Mouse (Mus musculus) MEL (cell line): ENCODE data around the gene Rpl3. TPM values are rescaled to one million over a fixed set of nuclear protein-coding genes. Genes with fewer than 3 reads are reported as not detected.
A peak's percentile ranks its signal among the peaks of the same experiment; 100 is the strongest.

Experiments
- DNase-seq: peaks from one replicate; pipeline ENCODE4 v3.0.0; 2011; ENCODE audit warnings: low read depth, low spot score
- H3K27ac ChIP-seq: 2 replicates; pipeline ENCODE4 v1.5.1; 2012; ENCODE audit warnings: low read depth, mild to moderate bottlenecking, control low read depth, low read length, moderate library complexity; ENCODE audit not compliant: control insufficient read depth
- H3K27me3 ChIP-seq, 2 experiments: fragments of 150-350 bp in 1 of 2; sonication (generic) in 1 of 2; 2 replicates each; pipeline ENCODE4 v1.6.1; 2012; ENCODE audit warnings: low read length in 2 of 2, mild to moderate bottlenecking in 2 of 2, improper control_type of control experiment in 1 of 2, moderate library complexity in 1 of 2; ENCODE audit not compliant: insufficient read depth in 2 of 2, control insufficient read depth in 1 of 2
- H3K36me3 ChIP-seq, 2 experiments: 2 replicates each; pipeline ENCODE4 v1.6.1; 2012 to 2014; ENCODE audit warnings: low read length in 2 of 2, improper control_type of control experiment in 1 of 2, inconsistent platforms in 1 of 2, mild to moderate bottlenecking in 1 of 2; ENCODE audit not compliant: insufficient read depth in 2 of 2, control insufficient read depth in 1 of 2
- H3K4me1 ChIP-seq, 2 experiments: fragments of 150-350 bp in 1 of 2; sonication (generic) in 1 of 2; 2 replicates each; pipeline ENCODE4 v1.6.1; 2012; ENCODE audit warnings: low read length in 2 of 2, improper control_type of control experiment in 1 of 2, mild to moderate bottlenecking in 1 of 2; ENCODE audit not compliant: insufficient read depth in 2 of 2, control insufficient read depth in 1 of 2
- H3K4me3 ChIP-seq, 2 experiments: fragments of 150-350 bp in 1 of 2; sonication (generic) in 1 of 2; 2 replicates each; pipeline ENCODE4 v1.5.1; 2012; ENCODE audit warnings: low read depth in 2 of 2, low read length in 2 of 2, mild to moderate bottlenecking in 2 of 2, moderate library complexity in 2 of 2, control low read depth in 1 of 2, improper control_type of control experiment in 1 of 2; ENCODE audit not compliant: control insufficient read depth in 1 of 2, insufficient read depth in 1 of 2
- H3K79me2 ChIP-seq: 2 replicates; pipeline ENCODE4 v1.6.1; 2012; ENCODE audit warnings: mild to moderate bottlenecking, low read length, moderate library complexity; ENCODE audit not compliant: control insufficient read depth, poor library complexity, insufficient read depth
- H3K9ac ChIP-seq: 2 replicates; pipeline ENCODE4 v1.6.1; 2012; ENCODE audit warnings: low read depth, mild to moderate bottlenecking, control low read depth, low read length, moderate library complexity; ENCODE audit not compliant: control insufficient read depth, poor library complexity, severe bottlenecking
- H3K9me3 ChIP-seq: fragments of 150-350 bp; sonication (generic); replicated peaks from 2 replicates; pipeline ENCODE4 v1.6.1; 2012; ENCODE audit warnings: mild to moderate bottlenecking, low read length, improper control_type of control experiment, moderate library complexity; ENCODE audit not compliant: insufficient read depth
- CHD1 ChIP-seq: IDR thresholded peaks from 2 replicates; pipeline ENCODE4 v1.6.1; 2012; ENCODE audit warnings: low read depth, mild to moderate bottlenecking, inconsistent platforms, low read length, improper control_type of control experiment
- CHD2 ChIP-seq: IDR thresholded peaks from 2 replicates; pipeline ENCODE4 v1.6.1; 2011; ENCODE audit warnings: low read length, improper control_type of control experiment
- ELF1 ChIP-seq: IDR thresholded peaks from 2 replicates; pipeline ENCODE4 v1.6.1; 2014; ENCODE audit warnings: low read depth, mild to moderate bottlenecking, inconsistent platforms, low read length, improper control_type of control experiment, moderate library complexity
- EP300 ChIP-seq, 2 experiments: IDR thresholded peaks; 2 replicates each; pipeline ENCODE4 v1.6.1; 2011; ENCODE audit warnings: improper control_type of control experiment in 2 of 2, low read length in 2 of 2, low read depth in 1 of 2, mild to moderate bottlenecking in 1 of 2
- GABPA ChIP-seq: IDR thresholded peaks from 2 replicates; pipeline ENCODE4 v1.6.1; 2012; ENCODE audit warnings: low read depth, mild to moderate bottlenecking, inconsistent platforms, low read length, improper control_type of control experiment, moderate library complexity
- HCFC1 ChIP-seq: IDR thresholded peaks from 2 replicates; pipeline ENCODE4 v1.6.1; 2012; ENCODE audit warnings: low read depth, mild to moderate bottlenecking, inconsistent platforms, low read length, improper control_type of control experiment, moderate library complexity
- KAT2A ChIP-seq: conservative IDR thresholded peaks from 2 replicates; pipeline ENCODE4 v1.6.1; 2012; ENCODE audit warnings: low read depth, low read length, improper control_type of control experiment, inconsistent platforms
- MAFK ChIP-seq: IDR thresholded peaks from 2 replicates; pipeline ENCODE4 v1.6.1; 2011; ENCODE audit warnings: low read depth, mild to moderate bottlenecking, low read length, improper control_type of control experiment, borderline replicate concordance
- MAX ChIP-seq: IDR thresholded peaks from 2 replicates; pipeline ENCODE4 v1.6.1; 2011; ENCODE audit warnings: low read length, improper control_type of control experiment
- MAZ ChIP-seq: IDR thresholded peaks from 2 replicates; pipeline ENCODE4 v1.6.1; 2012; ENCODE audit warnings: low read depth, mild to moderate bottlenecking, inconsistent platforms, low read length, improper control_type of control experiment
- POLR2AphosphoS5 ChIP-seq: IDR thresholded peaks from 2 replicates; pipeline ENCODE4 v1.6.1; 2012; ENCODE audit warnings: low read depth, borderline replicate concordance, mild to moderate bottlenecking, inconsistent platforms, low read length, moderate library complexity, mixed read lengths
- RAD21 ChIP-seq: IDR thresholded peaks from 2 replicates; pipeline ENCODE4 v1.6.1; 2011; ENCODE audit warnings: mild to moderate bottlenecking, low read depth, low read length, improper control_type of control experiment
- SMC3 ChIP-seq: IDR thresholded peaks from 2 replicates; pipeline ENCODE4 v1.6.1; 2011; ENCODE audit warnings: low read depth, low read length, improper control_type of control experiment
- TBP ChIP-seq: IDR thresholded peaks from 2 replicates; pipeline ENCODE4 v1.8.0; 2011; ENCODE audit warnings: low read depth, low read length, improper control_type of control experiment
- TCF12 ChIP-seq: IDR thresholded peaks from 2 replicates; pipeline ENCODE4 v1.6.1; 2014; ENCODE audit warnings: low read depth, mild to moderate bottlenecking, inconsistent platforms, low read length, improper control_type of control experiment, moderate library complexity
- UBTF ChIP-seq: IDR thresholded peaks from 2 replicates; pipeline ENCODE4 v1.6.1; 2012; ENCODE audit warnings: low read depth, mild to moderate bottlenecking, inconsistent platforms, low read length, improper control_type of control experiment, moderate library complexity, borderline replicate concordance; ENCODE audit not compliant: insufficient read depth
- USF1 ChIP-seq: IDR thresholded peaks from 2 replicates; pipeline ENCODE4 v1.6.1; 2014; ENCODE audit warnings: low read depth, mild to moderate bottlenecking, inconsistent platforms, low read length, improper control_type of control experiment, moderate library complexity
- USF2 ChIP-seq, 2 experiments: IDR thresholded peaks; 2 replicates each; pipeline ENCODE4 v1.6.1; 2011 to 2012; ENCODE audit warnings: improper control_type of control experiment in 2 of 2, low read length in 2 of 2, borderline replicate concordance in 1 of 2, inconsistent platforms in 1 of 2, low read depth in 1 of 2, mild to moderate bottlenecking in 1 of 2; ENCODE audit not compliant: insufficient read depth in 1 of 2
- ZKSCAN1 ChIP-seq: IDR thresholded peaks from 2 replicates; pipeline ENCODE4 v1.6.1; 2012; ENCODE audit warnings: low read depth, mild to moderate bottlenecking, inconsistent platforms, low read length, improper control_type of control experiment, moderate library complexity
- ZMIZ1 ChIP-seq: IDR thresholded peaks from 2 replicates; pipeline ENCODE4 v1.6.1; 2012; ENCODE audit warnings: low read depth, mild to moderate bottlenecking, inconsistent platforms, low read length, improper control_type of control experiment, moderate library complexity
- ZNF384 ChIP-seq: IDR thresholded peaks from 2 replicates; pipeline ENCODE4 v1.6.1; 2012; ENCODE audit warnings: low read depth, mild to moderate bottlenecking, inconsistent platforms, low read length, improper control_type of control experiment
- polyA plus RNA-seq, 2 experiments: library from polyadenylated mRNA; stranded (reverse) in 1 of 2; unstranded in 1 of 2; fragments of >175 nt in 1 of 2; fragments of >200 nt in 1 of 2; gene quantifications; 2 replicates each; pipeline versions ENCODE4 v1.2.1 to v1.2.4; 2012; ENCODE audit warnings: low replicate concordance in 2 of 2, low read depth in 1 of 2; ENCODE audit not compliant: insufficient read length in 2 of 2, insufficient read depth in 1 of 2, missing spikeins in 1 of 2
- total RNA-seq: library from RNA; depleted of rRNA; stranded (reverse); fragments of 300-350 nt; gene quantifications from 2 replicates; pipeline ENCODE4 v1.2.3, GENCODE M21; 2012

The Rpl3 gene
- total and polyA plus RNA-seq, 3 experiments = 543 to 1,686 (median 1,096) TPM

GRCm38 (mm10) chr15:80080711-80081615 is 10.7 kb downstream of the Rpl3 start (continued):
- TF ChIP-seq MAZ (no peak), MAFK (no peak), TCF12 (no peak), EP300 (IDR thresholded peaks at IDR 0.05; ENCODE audit: low read depth in 1 of 2, low read length in 2 of 2) (no peak), MAX (no peak), USF1 (no peak), ELF1 (no peak), RAD21 (no peak), HCFC1 (no peak), KAT2A (no peak), UBTF (no peak), ZMIZ1 (no peak; the same call in 1 of the 2 replicates), POLR2AphosphoS5 (no peak), CHD1 (peak; percentile 44; the same call in 1 of the 2 replicates), USF2 (IDR thresholded peaks at IDR 0.05; ENCODE audit: borderline replicate concordance in 1 of 2, insufficient read depth in 1 of 2, low read depth in 1 of 2, low read length in 2 of 2) (no peak), ZNF384 (no peak), TBP (no peak), ZKSCAN1 (no peak), CHD2 (no peak), GABPA (no peak)

GRCm38 (mm10) chr15:80079954-80080353 is 11.7 kb downstream of the Rpl3 start:
- Histone ChIP-seq H3K27me3 (no peaks in the 10 kb centered on the region), H3K4me3 (peak overlapping the region; percentile 44 to 85)
- TF ChIP-seq ZMIZ1 (peak; percentile 10; the same call in 1 of the 2 replicates), SMC3 (no peak)

More at GRCm38 (mm10) chr15:80079954-80080353, 11.7 kb downstream of the Rpl3 start:
- peaks cover 46% of the 10 kb centered on the region for H3K79me2 ChIP-seq
- H3K27ac ChIP-seq = peak overlapping the region; percentile 87
- H3K4me1 ChIP-seq = no peaks in the 10 kb centered on the region
- no peaks in the 10 kb centered on the region for H3K9me3 ChIP-seq
- H3K36me3 ChIP-seq = peaks cover 15% of the 10 kb centered on the region in 2 experiments; a peak in 3 of 4 replicates
- peak; percentile 43 for DNase-seq
- H3K9ac ChIP-seq = peak overlapping the region; percentile 87
